Mouse (Mus musculus) heart, adult 18-20 months (tissue): ENCODE measurements around the gene Kdm5b. TPM values are rescaled to one million over a fixed set of nuclear protein-coding genes. Genes with fewer than 3 reads are reported as not detected.

Experiments
- DNase-seq, 2 experiments: peaks; one replicate each; pipeline ENCODE4 v3.0.0; 2021 to 2022; ENCODE audit warnings: mixed read lengths in 1 of 2
- total RNA-seq, 2 experiments: library from RNA; stranded (reverse); gene quantifications; 2 replicates each; pipeline ENCODE4 v1.2.3; 2021

The Kdm5b gene
- total RNA-seq, 2 experiments from 2014 or later: 10.6 to 11.3 TPM

GRCm38 (mm10) chr1:134591773-134592172, 31.8 kb downstream of the Kdm5b start:
- no peak for DNase-seq

DNA sequence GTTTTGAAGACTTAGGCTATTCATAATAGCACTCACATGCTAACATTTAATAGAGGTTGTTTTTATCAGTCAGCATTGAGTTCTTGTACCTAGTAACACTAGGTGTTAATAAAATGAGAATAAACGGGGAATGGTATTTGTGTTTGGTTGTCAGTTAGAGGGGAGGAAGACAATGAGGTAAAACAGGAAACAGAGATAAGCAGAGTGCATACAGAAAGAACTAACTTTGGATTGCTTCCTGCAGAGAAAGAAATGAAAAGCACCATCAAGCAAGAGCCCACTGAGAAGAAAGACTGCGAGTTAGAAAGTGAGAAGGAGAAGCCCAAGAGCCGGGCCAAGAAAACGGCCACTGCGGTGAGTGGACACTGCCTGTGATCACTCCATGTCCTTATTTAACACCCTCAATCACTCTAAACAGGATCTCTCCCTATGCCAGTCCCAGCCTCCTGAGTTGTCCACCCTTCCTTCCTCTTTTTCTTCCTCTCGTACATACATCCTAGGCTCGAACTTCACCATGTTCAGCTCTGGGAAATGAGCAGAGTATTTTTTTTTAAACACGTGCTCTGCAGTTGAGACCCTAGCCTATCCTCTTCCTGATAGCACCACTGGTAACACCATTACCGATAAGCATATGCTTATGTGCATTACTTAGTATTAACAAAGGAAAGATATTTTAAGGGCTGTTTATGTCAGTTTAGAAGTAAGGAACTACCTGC, 37.5 kb downstream of the Kdm5b start:
- no peak for DNase-seq

DNA sequence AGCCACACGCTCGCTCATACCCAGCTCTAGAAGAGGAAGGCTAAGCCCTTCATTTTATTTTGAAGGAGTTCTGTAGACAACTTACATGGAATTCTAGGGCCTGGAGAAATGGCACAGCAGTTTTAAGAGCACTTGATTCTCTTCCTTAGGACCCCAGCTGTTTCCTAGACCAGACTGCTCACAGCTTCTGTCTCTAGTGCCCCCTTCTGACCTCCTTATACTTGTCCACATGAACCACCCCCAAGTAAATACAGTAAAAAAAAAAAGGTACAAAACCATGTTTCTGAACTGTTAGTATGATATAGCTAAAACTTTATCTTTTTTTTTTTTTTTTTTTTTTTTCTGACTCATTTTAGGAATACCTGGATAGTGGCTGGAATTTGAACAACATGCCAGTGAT, 44.1 kb downstream of the Kdm5b start:
- DNase-seq: no peak

DNA sequence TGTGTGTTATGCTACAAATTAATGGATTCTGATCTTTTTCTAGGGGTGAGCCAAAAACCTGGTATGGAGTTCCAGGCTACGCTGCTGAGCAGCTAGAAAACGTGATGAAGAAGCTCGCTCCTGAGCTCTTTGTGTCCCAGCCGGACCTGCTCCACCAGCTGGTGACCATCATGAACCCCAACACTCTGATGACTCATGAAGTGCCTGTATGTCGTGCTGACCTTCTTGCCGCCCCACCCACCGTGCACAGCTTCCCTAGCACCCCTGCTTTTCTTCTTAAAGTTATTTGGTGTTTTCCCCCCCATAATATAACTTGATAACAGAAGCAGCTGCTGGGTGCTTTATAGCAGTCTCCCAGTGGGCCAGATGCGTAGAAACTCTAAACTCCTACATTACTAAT, 45.7 kb downstream of the Kdm5b start:
- no peak for DNase-seq

DNA sequence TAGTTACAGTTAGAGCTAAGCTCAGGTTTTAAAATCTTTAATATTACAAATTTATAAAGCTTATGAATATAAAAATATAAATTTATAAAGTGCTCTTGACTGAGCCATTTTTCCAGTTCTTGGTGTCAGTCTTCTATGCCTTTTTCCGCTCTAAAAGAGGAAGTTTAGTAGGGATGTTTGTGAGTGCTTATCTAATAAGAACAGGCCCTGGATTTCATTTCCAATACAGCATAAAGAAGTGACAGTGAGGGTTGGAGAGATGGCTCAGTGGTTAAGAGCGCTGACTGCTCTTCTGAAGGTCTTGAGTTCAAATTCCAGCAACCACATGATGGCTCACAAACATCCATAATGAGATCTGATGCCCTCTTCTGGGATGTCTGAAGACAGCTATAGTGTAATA, 46.4 kb downstream of the Kdm5b start:
- no peak for DNase-seq

GRCm38 (mm10) chr1:134607279-134607678, 47.3 kb downstream of the Kdm5b start:
- no peak for DNase-seq

DNA sequence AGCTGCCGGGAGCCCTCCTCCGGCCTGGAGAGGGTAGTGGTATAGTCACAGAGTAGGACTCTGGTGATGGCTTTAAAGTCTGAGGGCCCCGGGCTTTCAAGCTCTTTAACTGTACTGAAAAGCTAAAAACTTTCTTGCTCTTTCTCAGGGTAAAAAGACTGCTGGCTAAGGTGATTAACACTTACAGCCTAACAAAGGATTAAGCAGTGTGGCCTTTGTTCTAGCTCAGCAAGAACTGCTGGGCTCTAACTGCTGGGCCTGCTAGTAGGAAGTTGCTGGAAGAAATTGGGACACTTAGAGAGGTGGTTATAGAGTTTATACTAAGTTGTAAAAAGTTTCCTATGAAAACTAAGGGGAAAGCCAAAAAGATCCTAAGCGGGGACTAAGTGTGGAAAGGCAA, 49.2 kb downstream of the Kdm5b start:
- DNase-seq: no peak

- DNase-seq: no peak
These were observed 54.6 kb downstream of the Kdm5b start for GRCm38 (mm10) chr1:134614554-134614953.

DNA sequence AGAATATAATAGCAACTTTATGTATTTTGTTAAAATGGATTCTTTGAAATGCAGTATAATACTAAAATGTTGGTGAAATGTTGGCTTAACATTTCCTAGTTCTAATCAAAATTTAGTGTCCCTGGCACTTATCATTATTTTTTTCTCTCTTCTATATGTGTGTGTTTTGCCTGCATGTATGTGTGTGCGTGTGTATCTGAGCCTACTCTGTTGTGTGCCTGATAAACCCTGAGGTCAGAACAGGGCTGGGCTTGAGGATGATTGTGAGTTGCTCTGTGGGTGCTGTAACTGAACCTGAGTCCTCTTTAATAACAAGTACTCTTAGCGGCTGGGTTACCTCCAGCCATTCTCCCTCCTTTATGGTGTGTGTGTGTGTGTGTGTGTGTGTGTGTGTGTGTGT, 55.0 kb downstream of the Kdm5b start:
- no peak for DNase-seq

- no peak for DNase-seq
These were observed 57.7 kb downstream of the Kdm5b start for GRCm38 (mm10) chr1:134617656-134618055.

- DNase-seq: no peak
These were observed 65.4 kb downstream of the Kdm5b start for GRCm38 (mm10) chr1:134625325-134625724.

DNA sequence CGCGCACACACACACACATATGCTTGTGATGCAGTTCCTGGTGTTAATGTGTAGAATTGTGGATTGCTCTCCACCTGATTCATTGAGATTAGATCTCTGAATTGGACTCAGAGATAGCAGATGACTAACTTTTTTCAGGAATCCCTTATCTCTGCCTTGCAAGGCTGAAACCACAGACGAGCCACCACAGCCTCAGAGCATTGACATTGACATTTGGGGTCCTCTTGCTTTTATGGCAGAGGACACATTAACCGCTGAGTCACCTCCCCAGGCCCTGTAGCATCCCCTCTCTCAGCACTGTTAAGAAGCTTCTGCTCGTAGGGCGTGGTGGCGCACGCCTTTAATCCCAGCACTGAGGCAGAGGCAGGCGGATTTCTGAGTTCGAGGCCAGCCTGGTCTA, 69.5 kb downstream of the Kdm5b start:
- no peak for DNase-seq

- DNase-seq: no peak
These were observed 74.3 kb downstream of the Kdm5b start for GRCm38 (mm10) chr1:134634296-134634695.

- no peak for DNase-seq
These were observed 76.3 kb downstream of the Kdm5b start for GRCm38 (mm10) chr1:134636245-134636644.

DNA sequence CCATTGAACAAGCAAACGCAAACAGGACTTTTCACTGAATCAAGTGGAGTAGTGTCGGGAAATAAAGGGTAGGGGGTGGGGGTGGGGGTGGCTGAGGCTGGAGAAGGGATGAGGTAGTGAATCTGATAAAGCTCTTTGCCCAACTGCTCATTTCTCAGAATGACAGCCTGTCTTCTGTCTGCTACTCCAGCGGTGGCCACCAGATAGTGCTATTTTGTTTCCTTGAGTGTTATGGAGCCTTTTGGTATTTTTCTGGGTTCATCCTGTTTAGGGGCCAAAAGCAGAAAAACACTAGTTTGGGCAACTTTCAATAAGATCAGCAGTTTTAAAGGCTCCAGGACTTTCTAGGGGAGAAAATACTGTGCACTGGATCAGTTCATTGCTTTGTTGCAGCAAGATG, 76.7 kb downstream of the Kdm5b start:
- DNase-seq: peak in 1 of 2 experiments; percentile 50

DNA sequence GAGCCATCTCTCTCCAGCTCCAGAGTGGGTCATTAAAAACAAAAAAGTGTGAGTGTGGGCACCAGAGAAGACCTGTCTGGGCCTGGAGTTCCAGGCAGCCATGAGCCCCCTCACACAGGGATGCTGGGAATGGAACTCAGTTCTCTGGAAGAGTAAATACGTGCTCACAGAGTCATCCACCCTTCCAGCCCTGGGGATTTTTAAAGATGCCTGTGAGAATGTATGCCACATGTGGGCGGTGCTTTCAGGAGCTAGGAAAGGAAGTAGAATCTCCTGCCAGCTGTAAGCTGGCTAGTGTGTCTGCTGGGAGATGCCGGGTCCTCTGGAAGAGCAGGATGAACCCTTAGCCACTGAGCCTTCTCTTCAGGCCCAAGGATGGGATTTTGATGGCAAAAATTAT, 78.1 kb downstream of the Kdm5b start:
- DNase-seq: no peak

DNA sequence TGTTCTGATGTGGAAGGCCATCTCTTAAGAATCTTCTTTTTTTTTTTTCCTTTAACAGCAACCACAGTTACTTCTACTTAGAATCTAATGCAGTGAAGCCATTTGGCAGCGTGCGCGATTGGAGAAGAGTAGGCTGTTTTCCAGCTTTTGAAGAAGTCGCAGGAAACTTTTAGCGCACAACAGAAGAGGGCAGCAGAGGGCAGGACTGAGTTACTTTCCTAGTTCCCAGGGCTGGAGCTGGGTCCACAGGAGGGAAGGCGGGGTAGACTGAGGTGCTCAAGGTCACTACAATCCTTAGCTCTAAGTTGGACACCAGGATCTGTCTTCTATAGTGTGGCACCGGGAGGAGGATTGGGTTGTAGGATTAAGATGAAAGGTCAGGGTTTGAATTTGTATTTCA, 78.6 kb downstream of the Kdm5b start:
- DNase-seq: peak; percentile 30 to 63

GRCm38 (mm10) chr1:134639460-134639859, 79.5 kb downstream of the Kdm5b start:
- no peak for DNase-seq

GRCm38 (mm10) chr1:134641507-134641906, 81.5 kb downstream of the Kdm5b start:
- no peak for DNase-seq

DNA sequence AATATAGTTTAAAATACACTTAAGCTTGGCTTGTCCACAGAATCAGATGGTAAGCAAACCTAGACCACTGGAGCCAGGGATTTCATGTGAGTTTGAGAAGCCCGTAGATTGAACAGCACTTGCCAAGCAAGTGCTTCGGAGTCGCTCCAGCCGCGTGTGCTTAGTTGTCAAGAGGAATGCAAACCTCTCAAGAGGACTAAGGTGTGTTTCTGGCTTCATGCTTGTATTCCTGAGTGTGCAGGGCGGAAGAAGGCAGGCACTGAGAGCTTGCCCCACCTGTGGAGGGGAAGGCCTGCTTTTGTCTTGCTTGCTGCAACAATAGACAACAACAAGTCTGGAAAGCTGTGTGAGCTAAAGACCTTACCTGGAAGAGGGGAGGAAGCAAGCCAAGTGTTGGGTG, 83.7 kb downstream of the Kdm5b start:
- no peak for DNase-seq

- DNase-seq: no peak
These were observed 85.6 kb downstream of the Kdm5b start for GRCm38 (mm10) chr1:134645408-134646200.

DNA sequence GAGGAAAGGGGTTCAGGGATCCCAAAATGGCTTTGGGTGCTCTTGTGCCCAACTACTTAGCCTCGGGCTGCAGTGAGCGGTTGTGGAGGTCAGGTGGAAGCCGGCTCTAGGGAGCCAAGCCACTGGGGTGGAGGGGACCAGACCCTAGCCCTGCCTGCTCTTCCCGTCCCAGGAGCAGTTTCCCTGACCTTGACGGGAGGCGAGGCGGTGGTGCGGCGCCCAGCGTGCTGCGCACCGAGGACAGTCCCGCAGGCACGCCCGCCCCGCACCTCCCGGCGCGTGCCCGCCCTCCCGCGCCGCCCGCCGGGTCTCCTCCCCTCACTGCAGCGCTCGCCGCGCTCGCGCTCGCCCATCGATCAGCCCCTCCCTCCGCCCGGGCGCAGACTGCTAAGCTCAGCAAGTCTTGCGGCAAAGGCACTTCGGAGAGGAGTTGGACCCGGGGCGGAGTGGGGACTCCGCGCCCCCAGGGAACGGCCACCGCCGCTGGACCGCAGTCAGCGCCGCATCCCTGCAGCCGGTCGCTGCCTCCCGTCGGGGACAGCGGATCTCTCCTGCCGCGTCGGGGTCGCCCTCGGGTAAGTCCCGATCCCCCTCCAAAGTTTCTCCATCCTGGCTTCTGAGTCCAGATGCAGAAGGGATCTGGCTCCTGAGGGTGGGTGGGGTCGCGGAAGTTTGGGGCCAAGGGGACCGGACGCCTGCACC, 86.4 kb downstream of the Kdm5b start, which contains the start of gene Syt2:
Gene Syt2 (plus strand): TSS at position 417 of the 702 bp plus-strand sequence.
- DNase-seq: peak; percentile 12 to 29

- no peak for DNase-seq
These were observed 87.0 kb downstream of the Kdm5b start for GRCm38 (mm10) chr1:134646963-134647282.
